Mouse (Mus musculus) CD8-positive naive resting alpha-beta T cell, adult 2 months (primary cell): Measurements from ENCODE around the gene Cfap58.

ENCODE experiments used
- DNase-seq, 2 experiments: peaks; one replicate each; pipeline ENCODE4 v3.0.0; 2022; ENCODE audit warnings: low read depth in 2 of 2, low spot score in 2 of 2

The Cfap58 gene

GRCm38 (mm10) chr19:47968993-47969659 is 31.7 kb downstream of the Cfap58 start:
- DNase-seq, result no peak

GRCm38 (mm10) chr19:47971066-47971465 is 33.6 kb downstream of the Cfap58 start:
- DNase-seq, result no peak

DNA sequence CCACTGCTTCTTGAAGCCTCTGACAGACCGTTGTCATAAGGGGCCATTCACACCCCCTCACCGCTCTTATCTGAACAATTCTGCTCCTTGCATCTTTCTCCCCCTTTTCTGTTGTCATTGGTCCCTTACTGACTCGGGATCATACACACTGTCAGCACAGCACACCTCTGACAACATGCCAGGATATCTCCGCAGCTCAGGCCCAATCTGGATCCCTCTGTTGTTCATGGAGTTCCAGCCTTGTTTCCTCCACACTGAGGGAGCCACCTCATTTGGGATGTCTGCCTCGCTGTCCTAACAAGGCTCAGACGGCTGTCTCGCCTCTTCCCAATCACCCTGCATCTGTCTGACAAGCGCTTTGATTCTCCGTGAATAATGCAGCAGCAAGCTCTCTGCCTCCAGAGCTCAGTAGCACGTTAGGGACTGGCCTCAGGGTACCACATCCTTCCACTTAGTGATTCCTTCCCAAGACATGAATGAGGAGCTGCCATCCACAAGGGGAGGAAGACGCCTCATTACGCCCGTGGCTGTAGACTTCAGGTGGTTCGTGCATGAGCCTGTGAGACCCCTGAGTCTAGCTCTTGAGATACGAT is 40.7 kb downstream of the Cfap58 start:
- DNase-seq, result no peak

DNA sequence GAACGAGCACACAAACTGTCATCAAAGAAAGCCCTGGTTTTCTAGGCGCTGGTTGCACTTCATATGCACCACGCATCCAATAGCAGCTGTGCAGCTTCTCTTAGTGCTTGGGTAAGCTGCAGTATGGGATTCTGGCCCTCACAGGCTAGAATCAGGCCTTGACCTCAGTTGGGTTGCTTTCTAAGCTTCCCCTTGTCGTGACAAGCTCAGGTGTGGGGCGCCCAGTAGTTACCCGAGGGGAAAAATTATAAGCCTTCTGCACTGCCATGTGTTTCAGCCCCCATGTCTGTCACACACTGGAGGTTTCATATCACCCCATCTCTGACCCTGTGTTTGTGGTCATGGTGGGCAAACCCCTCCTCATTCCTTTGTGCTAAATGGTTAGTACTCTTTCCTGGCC is 42.0 kb downstream of the Cfap58 start:
- DNase-seq, result no peak

- no peak for DNase-seq
These were observed 42.8 kb downstream of the Cfap58 start for GRCm38 (mm10) chr19:47980241-47980640.

DNA sequence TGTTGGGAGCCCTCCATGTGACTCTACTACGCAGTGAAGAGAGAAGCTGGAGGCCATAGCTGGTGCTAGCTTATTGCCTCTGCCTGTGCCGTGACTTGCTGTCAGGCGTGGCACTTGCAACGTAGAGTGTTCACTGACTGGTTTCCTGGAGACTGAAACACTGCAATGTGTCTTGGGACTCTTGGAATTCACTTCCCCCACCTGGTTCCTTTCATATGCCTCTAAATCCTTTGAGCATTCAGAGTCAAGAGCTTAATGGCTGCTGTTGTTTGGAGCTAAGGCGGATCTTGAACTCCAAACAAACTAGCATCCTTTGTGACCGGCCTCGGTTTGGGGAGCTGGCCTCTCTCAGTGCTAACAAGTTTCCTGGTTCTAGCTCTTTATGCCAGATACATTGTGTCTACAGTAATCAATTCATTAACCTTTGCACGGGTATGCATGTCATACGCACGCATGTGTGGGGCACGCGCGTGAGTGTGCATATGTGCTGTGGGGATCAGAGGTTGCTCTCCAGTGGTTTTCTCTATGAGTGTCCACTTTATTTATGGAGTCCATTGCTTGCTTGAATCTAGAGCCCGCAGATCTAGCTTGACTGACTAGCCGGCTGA is 48.2 kb downstream of the Cfap58 start:
- no peak for DNase-seq

DNA sequence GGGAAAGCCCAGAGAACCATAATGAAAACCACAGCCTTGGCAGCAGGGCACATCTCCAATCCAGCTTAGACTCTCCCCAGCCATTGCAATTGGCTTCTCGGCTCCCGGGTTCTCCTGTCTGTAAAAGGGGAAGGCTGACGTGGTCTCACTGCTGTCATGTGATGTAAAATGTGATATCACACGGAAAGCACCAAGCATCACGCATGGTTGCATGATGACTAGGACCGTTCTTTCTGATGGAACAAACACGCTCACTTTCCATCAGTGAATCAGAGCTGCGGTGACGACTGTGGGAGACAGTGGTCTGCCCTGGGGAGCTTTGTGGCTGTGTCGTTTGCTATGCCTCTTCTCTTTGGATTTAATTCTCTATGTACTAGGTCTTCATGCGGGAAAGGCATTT is 50.5 kb downstream of the Cfap58 start:
- no peak for DNase-seq

DNA sequence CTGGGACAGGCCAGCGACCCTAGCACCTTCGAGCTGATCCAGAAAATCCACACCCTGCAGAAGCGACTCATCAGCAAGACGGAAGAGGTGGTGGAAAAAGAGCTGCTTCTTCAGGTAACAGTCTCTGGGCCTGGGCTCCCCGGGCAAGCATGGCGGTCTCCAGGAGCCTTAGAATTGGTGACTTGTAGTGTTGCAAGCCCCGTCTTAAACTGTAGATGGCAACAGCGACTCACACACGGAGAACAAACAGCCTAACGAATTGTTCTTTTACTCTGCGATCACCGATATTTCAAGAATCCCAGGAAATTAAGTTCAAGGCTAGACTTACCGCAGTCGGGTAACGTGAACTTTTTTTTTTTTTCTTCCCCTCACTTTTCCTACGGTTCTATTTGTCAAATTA is 51.0 kb downstream of the Cfap58 start:
- DNase-seq, result no peak

DNA sequence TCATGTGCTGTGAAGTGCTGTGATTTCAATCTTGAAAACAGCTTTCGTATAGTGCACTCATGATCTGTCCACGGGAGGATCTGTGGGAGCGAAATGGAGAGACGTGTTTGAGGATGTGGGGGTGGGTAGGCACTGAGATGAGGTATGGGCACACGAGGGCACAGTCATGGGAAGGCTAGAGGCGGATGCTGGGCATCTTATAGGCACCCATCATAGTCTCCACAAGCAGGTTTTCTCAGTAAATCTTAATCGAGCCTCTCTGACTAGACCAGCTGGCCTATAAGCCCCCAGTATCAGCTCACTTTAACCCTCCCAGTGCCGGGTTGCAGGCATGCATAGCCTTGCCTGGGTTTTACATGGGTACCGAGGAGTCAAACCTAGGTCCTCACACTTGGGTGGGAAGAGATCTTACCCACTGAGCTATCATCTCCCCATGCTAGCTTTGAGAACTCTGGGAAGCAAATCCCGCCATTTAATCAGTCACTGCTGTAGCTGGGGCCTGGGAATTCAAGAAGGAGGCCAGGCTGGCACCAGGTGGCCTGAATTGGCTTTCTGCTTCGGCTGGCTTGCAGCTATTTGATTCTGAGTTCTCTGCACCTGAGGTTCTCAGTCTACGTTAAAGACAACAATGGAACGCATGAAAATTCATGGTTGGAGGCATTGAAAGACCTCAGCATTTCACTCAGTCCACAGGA is 51.6 kb downstream of the Cfap58 start:
- DNase-seq, result no peak

DNA sequence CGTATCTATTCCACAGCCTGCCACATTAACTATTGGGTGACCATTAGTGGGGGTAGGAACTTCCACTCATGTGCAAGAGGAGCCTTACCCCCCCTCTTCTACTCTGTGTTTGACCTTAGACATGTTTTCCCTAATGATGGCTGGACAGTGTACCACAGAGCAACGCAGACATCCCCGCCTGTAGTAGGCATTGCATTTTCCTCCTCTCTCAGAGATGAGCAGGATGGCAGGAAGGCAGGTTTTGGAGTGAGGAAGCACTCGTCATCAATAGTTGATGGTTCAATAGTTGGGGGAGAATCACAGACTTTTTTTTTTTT is 52.1 kb downstream of the Cfap58 start:
- DNase-seq, result no peak

GRCm38 (mm10) chr19:48001240-48001639 is 63.8 kb downstream of the Cfap58 start:
- no peak for DNase-seq

GRCm38 (mm10) chr19:48001774-48002173 is 64.3 kb downstream of the Cfap58 start:
- DNase-seq, result no peak

DNA sequence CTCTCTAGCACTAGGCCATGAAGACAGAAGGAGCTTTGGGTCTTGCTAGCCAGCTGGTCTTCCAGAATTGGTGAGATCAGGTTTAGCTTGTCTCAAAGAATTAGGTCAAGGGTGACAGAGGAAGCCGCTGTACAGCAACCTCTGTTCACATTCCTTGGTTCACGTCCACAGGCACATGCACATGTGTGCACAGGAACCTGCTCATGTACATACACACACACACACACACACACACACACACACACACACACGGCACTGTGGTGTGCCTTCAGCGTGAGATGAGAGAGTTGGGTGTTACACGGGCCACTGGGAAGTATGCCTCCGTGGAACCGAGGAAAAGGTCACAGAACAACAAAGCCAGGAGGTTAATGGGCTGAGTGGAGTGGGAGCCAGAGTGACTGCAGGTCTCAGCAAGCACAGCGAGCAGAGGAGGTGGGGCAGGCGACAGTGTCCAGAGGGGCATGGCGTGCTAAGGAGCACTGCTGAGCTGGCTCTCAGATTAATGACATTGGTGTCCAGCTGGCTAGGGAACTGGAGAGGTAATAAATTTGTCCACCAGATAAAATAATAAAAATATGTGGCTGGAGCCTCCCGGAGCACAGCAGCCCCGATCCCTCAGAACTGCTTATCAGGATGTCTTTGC is 71.4 kb downstream of the Cfap58 start:
- no peak for DNase-seq

DNA sequence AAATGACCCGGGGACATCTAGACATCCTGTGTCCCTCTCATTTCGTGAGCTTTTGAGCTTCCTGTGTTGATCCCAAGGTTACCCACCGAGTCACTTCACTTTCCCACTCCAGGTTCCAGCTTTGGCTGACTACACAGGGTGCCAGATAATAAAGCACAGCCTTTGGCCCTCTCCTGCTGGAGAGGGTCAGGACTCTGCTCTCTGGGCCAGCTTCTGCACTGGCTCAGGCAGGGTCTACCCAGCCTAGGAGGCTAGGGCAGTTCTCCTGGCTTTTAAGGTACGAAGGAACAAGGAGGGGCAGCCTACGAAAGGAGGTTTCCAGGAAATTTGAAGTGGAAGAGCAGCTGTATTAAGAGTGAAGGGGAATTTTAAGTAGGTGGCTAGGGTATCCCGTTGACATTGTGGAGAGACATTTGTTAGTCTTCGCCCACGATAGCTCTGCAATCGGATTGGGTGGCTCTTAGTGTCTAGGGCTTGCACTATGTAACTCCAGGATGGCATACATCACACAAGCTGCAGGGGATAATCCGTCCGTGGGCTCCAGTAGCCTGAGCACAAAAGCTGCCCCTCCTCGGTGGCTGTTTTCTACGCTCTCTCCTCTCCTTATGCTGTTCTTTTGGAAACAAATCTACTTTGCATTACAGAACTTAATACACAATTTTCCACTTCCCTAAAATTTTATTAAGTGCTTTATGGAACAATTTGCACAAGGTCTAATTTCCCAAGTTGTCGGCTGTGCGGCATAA is 72.3 kb downstream of the Cfap58 start:
- no peak for DNase-seq

DNA sequence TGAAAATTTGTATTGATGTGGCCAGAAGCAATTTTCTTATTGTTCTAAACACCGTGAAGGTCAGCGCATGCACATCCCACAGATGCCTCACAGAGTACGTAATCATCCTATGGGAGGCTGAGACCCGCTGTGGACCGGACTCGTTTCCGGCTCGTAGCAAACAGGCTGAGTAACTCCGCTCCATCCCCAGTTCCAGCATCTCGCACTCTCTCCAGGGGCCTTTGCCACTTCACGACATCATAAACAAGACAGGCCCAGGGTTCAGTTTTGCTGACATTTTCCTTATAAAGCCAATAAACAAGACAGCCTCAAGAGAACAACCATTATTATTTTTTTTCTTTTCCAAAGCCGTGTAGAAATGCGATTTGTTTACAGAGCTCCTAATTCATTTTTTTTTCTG is 82.6 kb downstream of the Cfap58 start:
- DNase-seq, result no peak

- DNase-seq, result no peak
These were observed 84.0 kb downstream of the Cfap58 start for GRCm38 (mm10) chr19:48021435-48021834.

DNA sequence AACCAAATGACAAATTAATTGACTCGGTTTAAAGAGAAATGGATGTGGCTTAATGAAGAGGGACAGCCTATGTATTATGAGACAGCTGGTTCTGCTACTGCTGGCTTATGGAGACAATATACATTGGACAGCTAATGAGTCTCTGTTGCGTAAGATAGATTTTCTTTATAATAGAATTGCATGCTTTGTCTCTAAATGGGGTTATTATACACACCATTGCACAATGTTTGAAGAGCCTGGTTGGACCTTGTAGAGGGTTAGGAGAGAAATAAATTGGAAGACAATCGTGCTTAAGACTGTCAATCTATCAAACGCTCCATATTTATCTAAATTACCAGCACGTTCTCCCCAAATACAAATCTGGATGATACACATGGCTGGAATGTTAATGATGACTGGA is 85.3 kb downstream of the Cfap58 start:
- no peak for DNase-seq

DNA sequence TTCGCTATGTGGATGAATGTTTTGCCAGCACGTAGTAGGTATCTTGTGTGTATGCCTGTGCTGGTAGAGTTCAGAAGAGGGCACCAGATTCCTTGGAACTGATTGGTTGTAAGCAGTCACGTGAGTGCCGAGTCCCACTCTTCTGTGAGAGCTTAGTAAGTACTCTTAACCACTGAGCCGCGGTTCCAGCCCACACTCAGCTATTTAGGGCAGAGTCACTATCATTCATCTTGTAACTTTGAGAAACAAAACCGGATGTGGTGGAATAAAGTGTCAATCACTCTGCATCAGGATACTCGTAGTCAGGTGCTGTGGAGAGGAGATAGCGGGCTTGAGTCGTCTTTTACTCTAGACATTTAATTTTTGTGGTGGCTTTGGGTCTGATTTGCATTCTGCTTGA is 86.3 kb downstream of the Cfap58 start:
- DNase-seq, result peak in 1 of 2 experiments; percentile 14

DNA sequence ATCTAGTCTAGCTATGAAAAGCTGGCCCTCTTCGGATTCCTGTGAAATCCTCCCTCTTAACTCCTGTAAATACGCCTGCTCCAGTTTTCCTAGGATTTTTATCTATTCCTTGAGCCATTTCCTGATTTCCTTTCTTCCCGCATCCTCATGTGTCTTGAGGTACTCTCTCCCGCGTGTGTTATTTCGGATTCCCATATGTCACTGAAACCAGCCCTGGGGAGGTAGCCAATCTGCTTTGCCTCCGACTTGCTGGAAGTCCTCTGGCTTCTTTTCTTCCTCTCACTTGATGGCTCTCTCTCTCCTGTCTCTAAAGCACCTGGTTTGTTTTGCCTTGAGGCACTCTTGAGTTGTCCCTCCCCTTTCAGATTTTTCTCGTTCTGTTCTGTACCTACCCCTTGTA is 87.9 kb downstream of the Cfap58 start:
- DNase-seq, result no peak

DNA sequence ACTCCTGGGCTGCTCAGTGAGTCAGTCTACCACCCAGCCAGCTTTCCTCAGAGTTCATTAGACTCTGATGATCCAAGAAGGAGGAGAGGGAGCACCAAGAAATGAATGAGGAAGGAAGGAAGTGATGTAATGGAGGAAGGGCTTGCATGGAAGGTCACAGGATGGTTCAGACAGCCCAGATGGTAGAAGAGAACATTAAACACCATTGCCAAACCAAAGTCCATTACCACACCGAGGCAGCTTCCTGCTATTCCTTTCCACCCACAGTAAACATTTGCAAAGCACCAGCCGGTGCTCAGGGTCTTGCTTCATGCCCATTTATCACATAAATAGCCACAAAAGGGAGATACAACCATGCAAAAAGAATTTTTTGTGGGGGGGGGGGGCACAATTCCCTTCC is 89.4 kb downstream of the Cfap58 start:
- no peak for DNase-seq

DNA sequence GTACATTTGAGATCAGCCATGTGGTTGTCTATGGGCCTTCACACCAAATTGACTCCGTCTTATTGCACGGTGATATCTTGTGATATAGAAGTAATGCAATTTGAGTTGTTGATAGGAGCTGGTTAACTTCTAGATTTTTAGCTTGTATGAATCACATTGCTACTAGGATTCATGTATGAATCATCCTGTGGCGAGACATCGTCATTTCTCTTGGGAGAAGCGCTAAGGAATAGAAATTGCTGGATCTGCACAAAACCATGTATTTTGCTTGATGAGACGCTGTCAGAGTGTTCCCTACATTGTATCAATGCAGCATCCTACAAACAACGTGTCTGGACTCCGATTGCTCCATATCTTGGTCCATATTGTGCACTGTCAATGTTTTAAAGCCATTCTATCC is 102.1 kb downstream of the Cfap58 start:
- DNase-seq, result no peak
